Mouse (Mus musculus) hindbrain, embryonic 12.5 days (tissue): Measurements from ENCODE around the gene Gm5678. TPM values are rescaled to one million over a fixed set of nuclear protein-coding genes. Genes with fewer than 3 reads are reported as not detected.
"Not testable (repeated sequence)": the region's sequence is repeated elsewhere in the genome, so short reads cannot be mapped to it uniquely, and the experiment has no call there.

Source experiments
- ATAC-seq: fragments of 200-750 bp; cut with Nextera tagmentation; 2 replicates; pipeline ENCODE4 v1.8.0; 2017; ENCODE audit warnings: moderate TSS enrichment; ENCODE audit not compliant: low FRiP score
- H3K27ac ChIP-seq: fragments of 300-500 bp; sonication (generic); 2 replicates; pipeline ENCODE4 v1.5.1; 2016; ENCODE audit warnings: mild to moderate bottlenecking
- H3K27me3 ChIP-seq: fragments of 300-500 bp; sonication (generic); 2 replicates; pipeline ENCODE4 v1.6.1; 2016; ENCODE audit warnings: mild to moderate bottlenecking
- H3K36me3 ChIP-seq: fragments of 300-500 bp; sonication (generic); 2 replicates; pipeline ENCODE4 v1.6.1; 2016; ENCODE audit warnings: mild to moderate bottlenecking
- H3K4me1 ChIP-seq: fragments of 300-500 bp; sonication (generic); 2 replicates; pipeline ENCODE4 v1.6.1; 2016
- H3K4me2 ChIP-seq: fragments of 300-500 bp; sonication (generic); replicated peaks from 2 replicates; pipeline ENCODE4 v1.6.1; 2016; ENCODE audit warnings: mild to moderate bottlenecking
- H3K4me3 ChIP-seq: fragments of 300-500 bp; sonication (generic); 2 replicates; pipeline ENCODE4 v1.5.1; 2016; ENCODE audit warnings: mild to moderate bottlenecking
- H3K9ac ChIP-seq: fragments of 300-500 bp; sonication (generic); 2 replicates; pipeline ENCODE4 v1.6.1; 2016; ENCODE audit warnings: mild to moderate bottlenecking, moderate library complexity
- H3K9me3 ChIP-seq: fragments of 300-500 bp; sonication (generic); replicated peaks from 2 replicates; pipeline ENCODE4 v1.6.1; 2016; ENCODE audit warnings: mild to moderate bottlenecking
- WGBS: fragments of 180-500 bp; shearing (Covaris S2); methylation state at CpG from one replicate; pipeline ENCODE4 v1.1.7; 2016; 5-methylcytosine and 5-hydroxymethylcytosine counted together
- polyA plus RNA-seq: library from polyadenylated mRNA; unstranded; fragments of >200 nt; fragmentation: Nextera tagmentation; extraction: Ambion mirVana; gene quantifications from 2 replicates; pipeline ENCODE4 v1.2.1, GENCODE M21; 2016

The Gm5678 gene
- polyA plus RNA-seq, 1 experiment from 2014 or later = not detected

GRCm38 (mm10) chr16:93610961-93611360 is 16.9 kb upstream of the Gm5678 start:
- H3K27me3 ChIP-seq = no peaks in the 10 kb centered on the region; the same call in 1 of the 2 replicates
- peaks cover 23% of the 10 kb centered on the region for H3K36me3 ChIP-seq
- H3K4me1 ChIP-seq = peaks cover 14% of the 10 kb centered on the region
- no peak overlapping the region for H3K27ac ChIP-seq
- no peak overlapping the region for H3K4me3 ChIP-seq
- no peak overlapping the region for H3K4me2 ChIP-seq
- no peaks in the 10 kb centered on the region for H3K9me3 ChIP-seq
- no peak overlapping the region for H3K9ac ChIP-seq
- no peak for ATAC-seq
- 93% methylated on average over 4 of the region's 4 CpGs for WGBS

GRCm38 (mm10) chr16:93615118-93615870 is 12.6 kb upstream of the Gm5678 start:
- no peaks in the 10 kb centered on the region for H3K27me3 ChIP-seq
- no peak overlapping the region for H3K4me2 ChIP-seq
- H3K4me3 ChIP-seq = no peak overlapping the region
- H3K9ac ChIP-seq = no peak overlapping the region
- no peak for ATAC-seq
- H3K27ac ChIP-seq = no peak overlapping the region
- 38% methylated on average over 5 of the region's 5 CpGs for WGBS
- peaks cover 17% of the 10 kb centered on the region; the same call in 1 of the 2 replicates for H3K36me3 ChIP-seq
- H3K9me3 ChIP-seq = no peaks in the 10 kb centered on the region
- H3K4me1 ChIP-seq = no peaks in the 10 kb centered on the region

- not testable (repeated sequence) for H3K36me3 ChIP-seq, H3K4me2 ChIP-seq, H3K9ac ChIP-seq, H3K4me3 ChIP-seq, ATAC-seq, H3K4me1 ChIP-seq, H3K9me3 ChIP-seq, H3K27ac ChIP-seq, H3K27me3 ChIP-seq
- WGBS = 92% methylated on average over 4 of the region's 4 CpGs
Observed at GRCm38 (mm10) chr16:93623759-93624158, 4.1 kb upstream of the Gm5678 start.

GRCm38 (mm10) chr16:93624671-93625070 is 3.2 kb upstream of the Gm5678 start:
- 83% methylated on average over 4 of the region's 4 CpGs for WGBS
- no peaks in the 10 kb centered on the region for H3K4me1 ChIP-seq
- ATAC-seq = no peak
- no peak overlapping the region for H3K4me2 ChIP-seq
- no peak overlapping the region for H3K9ac ChIP-seq
- no peak overlapping the region for H3K4me3 ChIP-seq
- no peaks in the 10 kb centered on the region for H3K27me3 ChIP-seq
- H3K9me3 ChIP-seq = no peaks in the 10 kb centered on the region
- no peaks in the 10 kb centered on the region for H3K36me3 ChIP-seq
- H3K27ac ChIP-seq = no peak overlapping the region

- Histone ChIP-seq H3K4me3 (no peak overlapping the region), H3K9me3 (no peaks in the 10 kb centered on the region), H3K4me2 (no peak overlapping the region), H3K36me3 (no peaks in the 10 kb centered on the region), H3K4me1 (no peaks in the 10 kb centered on the region), H3K27ac (no peak overlapping the region), H3K9ac (no peak overlapping the region), H3K27me3 (no peaks in the 10 kb centered on the region)
- 22% methylated on average over 1 of the region's 1 CpGs for WGBS
- no peak for ATAC-seq
Observed at GRCm38 (mm10) chr16:93626745-93627144, 1.2 kb upstream of the Gm5678 start.

GRCm38 (mm10) chr16:93644006-93644405 is 16.1 kb downstream of the Gm5678 start:
- no peaks in the 10 kb centered on the region for H3K36me3 ChIP-seq
- no peak for ATAC-seq
- no peak overlapping the region for H3K4me3 ChIP-seq
- H3K9me3 ChIP-seq = no peaks in the 10 kb centered on the region
- H3K9ac ChIP-seq = no peak overlapping the region
- H3K4me2 ChIP-seq = no peak overlapping the region
- no peaks in the 10 kb centered on the region for H3K4me1 ChIP-seq
- no peak overlapping the region for H3K27ac ChIP-seq
- H3K27me3 ChIP-seq = no peaks in the 10 kb centered on the region
- 72% methylated on average over 4 of the region's 4 CpGs for WGBS

GRCm38 (mm10) chr16:93648441-93649183 is 20.7 kb downstream of the Gm5678 start:
- H3K4me1 ChIP-seq = no peaks in the 10 kb centered on the region
- H3K36me3 ChIP-seq = no peaks in the 10 kb centered on the region
- 86% methylated on average over 5 of the region's 5 CpGs for WGBS
- no peak for ATAC-seq
- H3K9me3 ChIP-seq = no peaks in the 10 kb centered on the region
- no peak overlapping the region for H3K27ac ChIP-seq
- no peak overlapping the region for H3K4me2 ChIP-seq
- H3K4me3 ChIP-seq = no peak overlapping the region
- no peaks in the 10 kb centered on the region for H3K27me3 ChIP-seq
- H3K9ac ChIP-seq = no peak overlapping the region

- ATAC-seq = no peak
- Histone ChIP-seq H3K27ac (no peak overlapping the region), H3K9me3 (peaks cover 11% of the 10 kb centered on the region), H3K4me2 (no peak overlapping the region), H3K4me3 (no peak overlapping the region), H3K9ac (no peak overlapping the region), H3K36me3 (no peaks in the 10 kb centered on the region), H3K4me1 (no peaks in the 10 kb centered on the region), H3K27me3 (no peaks in the 10 kb centered on the region)
Observed at GRCm38 (mm10) chr16:93667976-93668375, 40.1 kb downstream of the Gm5678 start.

- Histone ChIP-seq H3K9me3 (peaks cover 11% of the 10 kb centered on the region), H3K4me2 (no peak overlapping the region), H3K9ac (no peak overlapping the region), H3K27me3 (no peaks in the 10 kb centered on the region), H3K4me1 (no peaks in the 10 kb centered on the region), H3K36me3 (no peaks in the 10 kb centered on the region), H3K27ac (no peak overlapping the region), H3K4me3 (no peak overlapping the region)
- no peak for ATAC-seq
Observed at GRCm38 (mm10) chr16:93669521-93669920, 41.6 kb downstream of the Gm5678 start.

GRCm38 (mm10) chr16:93670466-93670865 is 42.6 kb downstream of the Gm5678 start:
- not testable (repeated sequence) for H3K4me2 ChIP-seq, H3K4me3 ChIP-seq, H3K27ac ChIP-seq, H3K9ac ChIP-seq, H3K27me3 ChIP-seq, H3K36me3 ChIP-seq, H3K4me1 ChIP-seq, ATAC-seq
- WGBS = 46% methylated on average over 4 of the region's 4 CpGs
- H3K9me3 ChIP-seq = peaks cover 11% of the 10 kb centered on the region

GRCm38 (mm10) chr16:93671064-93671463 is 43.2 kb downstream of the Gm5678 start:
- WGBS = 93% methylated on average over 5 of the region's 5 CpGs
- Histone ChIP-seq H3K27ac (no peak overlapping the region), H3K9ac (no peak overlapping the region), H3K9me3 (peaks cover 11% of the 10 kb centered on the region), H3K4me1 (no peaks in the 10 kb centered on the region), H3K4me2 (no peak overlapping the region), H3K4me3 (no peak overlapping the region), H3K36me3 (no peaks in the 10 kb centered on the region), H3K27me3 (no peaks in the 10 kb centered on the region)
- no peak for ATAC-seq

GRCm38 (mm10) chr16:93676376-93676775 is 48.5 kb downstream of the Gm5678 start:
- ATAC-seq = no peak
- no peak overlapping the region for H3K4me3 ChIP-seq
- peaks cover 3% of the 10 kb centered on the region; the same call in 1 of the 2 replicates for H3K9me3 ChIP-seq
- WGBS = 84% methylated on average over 5 of the region's 5 CpGs
- peaks cover 12% of the 10 kb centered on the region for H3K27me3 ChIP-seq
- no peak overlapping the region for H3K9ac ChIP-seq
- no peaks in the 10 kb centered on the region for H3K4me1 ChIP-seq
- no peak overlapping the region for H3K27ac ChIP-seq
- no peak overlapping the region for H3K4me2 ChIP-seq
- H3K36me3 ChIP-seq = no peaks in the 10 kb centered on the region

GRCm38 (mm10) chr16:93678206-93678605 is 50.3 kb downstream of the Gm5678 start:
- no peak for ATAC-seq
- peaks cover 31% of the 10 kb centered on the region for H3K27me3 ChIP-seq
- no peak overlapping the region for H3K27ac ChIP-seq
- no peaks in the 10 kb centered on the region for H3K36me3 ChIP-seq
- peaks cover 3% of the 10 kb centered on the region; the same call in 1 of the 2 replicates for H3K9me3 ChIP-seq
- H3K4me3 ChIP-seq = no peak overlapping the region
- H3K9ac ChIP-seq = no peak overlapping the region
- H3K4me1 ChIP-seq = peaks cover 7% of the 10 kb centered on the region
- H3K4me2 ChIP-seq = no peak overlapping the region
- WGBS = 92% methylated on average over 4 of the region's 4 CpGs
